Mouse (Mus musculus): Measurements from ENCODE around the gene Ets1.

DNA sequence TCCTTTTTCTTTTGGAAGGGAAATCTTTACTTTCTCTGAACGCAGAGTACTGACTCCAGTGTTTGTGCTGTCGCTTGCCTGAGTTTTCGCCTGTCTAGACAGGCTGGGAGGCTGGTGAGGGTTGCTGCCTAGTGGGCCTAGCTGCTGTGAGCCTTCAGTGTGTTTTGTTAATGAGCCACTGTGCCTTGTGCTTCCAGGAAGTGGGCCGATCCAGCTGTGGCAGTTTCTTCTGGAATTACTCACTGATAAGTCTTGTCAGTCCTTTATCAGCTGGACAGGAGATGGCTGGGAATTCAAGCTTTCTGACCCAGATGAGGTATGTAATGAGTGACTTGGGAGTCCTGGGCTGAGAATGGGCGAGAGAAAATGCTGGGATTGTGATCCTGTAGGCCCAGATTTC lies 116.6 kb downstream of the Ets1 start:
- TF ChIP-seq POLR2A (IDR thresholded peaks at IDR 0.05; ENCODE audit: insufficient read depth, low read length) (no peak), EP300 (IDR thresholded peaks at IDR 0.05; ENCODE audit: insufficient read depth, low read depth, low read length) (no peak), CTCF (IDR thresholded peaks at IDR 0.05; ENCODE audit: low read depth, low read length) (no peak)

All from ES-Bruce4 (cell line).